Mouse (Mus musculus) kidney, adult 11 months (tissue): ENCODE data around the gene Tsen2.

ENCODE experiments used
- DNase-seq: peaks from one replicate; pipeline ENCODE4 v3.0.0; 2022

Gene Tsen2

GRCm38 (mm10) chr6:115542341-115542740 lies 2.1 kb upstream of the Tsen2 start:
- DNase-seq: no peak

DNA sequence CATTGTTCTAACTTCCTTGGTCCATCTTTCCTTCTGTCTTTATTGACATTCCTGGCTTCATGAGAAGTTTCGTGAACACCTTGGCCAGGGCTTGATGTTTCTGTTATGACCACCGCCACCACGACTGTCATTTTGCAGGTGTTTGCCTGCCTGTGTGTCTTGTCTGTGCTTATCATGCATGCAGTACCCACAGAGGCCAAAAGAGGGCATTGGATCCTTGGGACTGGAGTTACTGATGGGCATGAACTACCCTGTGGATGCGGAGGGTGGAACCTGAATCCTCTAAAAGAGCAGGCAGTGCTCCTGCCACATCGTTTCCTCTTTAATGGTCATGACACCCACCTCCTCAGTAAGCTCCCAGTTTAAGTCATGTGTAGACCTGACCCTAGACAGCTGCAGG lies 1.8 kb downstream of the Tsen2 start:
- DNase-seq: peak; percentile 49

GRCm38 (mm10) chr6:115555485-115555884 lies 11.0 kb downstream of the Tsen2 start:
- no peak for DNase-seq

- DNase-seq: no peak
Measured at GRCm38 (mm10) chr6:115558176-115558575, 13.7 kb downstream of the Tsen2 start.

GRCm38 (mm10) chr6:115559651-115560632 lies 15.5 kb downstream of the Tsen2 start:
- peak; percentile 58 for DNase-seq

DNA sequence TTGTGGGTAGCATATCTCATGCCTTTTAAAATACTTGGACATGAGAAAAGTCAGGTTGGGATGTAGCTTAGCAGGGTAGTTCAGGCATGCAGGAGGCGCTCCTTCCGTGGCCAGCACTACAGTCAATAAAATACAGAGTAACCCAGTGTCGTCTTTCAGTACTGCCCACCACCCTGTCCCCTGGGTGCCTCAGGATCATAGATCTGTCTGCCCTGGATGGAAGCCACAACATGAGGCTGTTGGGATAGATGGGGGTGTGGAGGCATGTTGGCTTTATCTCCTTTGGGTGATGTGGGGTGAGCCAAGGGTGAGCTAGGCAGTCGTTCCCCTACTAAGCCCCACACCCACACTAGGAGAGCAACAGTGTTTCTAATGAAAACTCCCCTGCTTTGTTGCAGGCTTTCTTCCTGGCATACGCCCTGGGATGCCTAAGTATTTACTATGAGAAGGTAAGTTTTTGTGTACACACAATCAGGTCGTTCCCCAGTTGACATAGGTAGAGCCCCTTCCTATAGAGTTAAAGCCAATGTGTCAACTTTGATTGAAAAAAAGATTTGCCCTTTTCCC lies 21.1 kb downstream of the Tsen2 start:
- no peak for DNase-seq

DNA sequence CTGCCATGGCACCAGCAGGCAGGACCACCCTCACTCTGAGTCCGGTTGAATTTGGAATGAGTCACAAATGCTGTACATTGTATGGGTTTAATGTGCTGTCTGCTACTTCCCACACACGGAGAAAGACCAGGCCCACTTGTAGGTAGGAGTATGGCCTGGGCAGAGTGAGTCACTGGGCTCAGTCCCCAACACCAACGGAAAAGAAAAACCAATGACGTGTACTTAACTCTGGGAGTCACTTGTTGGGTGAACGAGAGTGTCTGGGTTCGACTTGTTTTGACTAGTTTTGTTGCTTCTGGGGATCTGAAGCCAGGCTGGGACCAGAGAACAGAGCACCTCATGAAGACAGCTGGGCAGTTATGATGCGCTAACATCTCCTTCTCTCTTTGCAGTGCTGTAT lies 29.7 kb downstream of the Tsen2 start:
- no peak for DNase-seq

DNA sequence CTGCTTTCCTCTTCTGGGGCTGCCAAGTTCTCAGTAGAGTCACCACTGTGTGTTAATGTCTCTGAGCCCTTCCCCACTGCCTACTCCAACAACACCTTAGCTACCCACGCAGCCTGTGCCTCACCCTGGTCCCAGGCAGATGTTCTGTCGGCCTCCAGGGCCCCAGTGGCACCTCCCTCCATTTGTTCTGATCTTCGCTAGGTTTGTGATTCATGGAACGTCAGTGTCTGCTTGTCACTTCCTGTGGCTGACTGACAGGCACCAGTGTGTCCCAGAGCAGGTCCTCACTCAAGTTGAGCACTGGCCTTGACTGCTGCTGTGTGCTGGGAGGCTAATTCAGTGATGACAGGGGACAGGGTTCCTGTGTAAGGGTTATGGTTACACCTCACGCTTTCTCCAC lies 32.9 kb downstream of the Tsen2 start:
- no peak for DNase-seq

GRCm38 (mm10) chr6:115577941-115578340 lies 33.5 kb downstream of the Tsen2 start:
- DNase-seq: no peak

GRCm38 (mm10) chr6:115580810-115581209 lies 36.3 kb downstream of the Tsen2 start:
- DNase-seq: no peak

- DNase-seq: no peak
Measured at GRCm38 (mm10) chr6:115582328-115583115, 38.1 kb downstream of the Tsen2 start.

DNA sequence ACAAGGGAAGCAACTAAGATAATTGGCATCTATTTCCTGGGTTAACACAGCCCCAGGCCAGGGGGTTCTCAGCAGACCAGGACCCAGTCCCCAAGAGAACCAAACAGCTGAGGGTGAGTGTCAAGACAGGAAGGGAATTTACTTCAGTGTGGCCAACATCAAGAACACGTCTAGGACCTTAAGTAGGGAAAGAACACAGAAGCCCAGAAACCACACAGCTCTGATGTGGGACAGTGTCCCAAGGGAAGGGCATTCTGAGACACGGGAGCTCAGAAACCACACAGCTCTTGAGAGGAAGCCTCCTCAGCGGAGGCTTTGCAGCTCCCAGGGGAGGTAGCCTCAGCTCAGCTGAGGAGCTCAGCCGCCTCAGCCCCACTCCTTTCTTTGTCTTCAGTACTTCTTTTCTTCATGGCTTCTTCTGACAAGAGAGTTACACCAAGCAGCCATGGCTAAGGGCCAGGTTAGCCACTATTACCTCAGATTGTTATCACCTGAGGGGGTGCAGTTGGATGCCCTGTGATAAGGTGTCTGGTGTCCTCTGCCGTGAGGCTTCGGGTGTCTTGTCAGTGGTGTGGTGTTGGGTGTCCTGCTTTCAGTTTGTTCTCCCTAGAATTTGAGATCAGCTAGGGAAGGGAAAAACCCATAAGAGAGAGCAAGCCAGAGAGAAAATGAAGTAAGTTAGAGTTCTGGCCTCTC lies 39.1 kb downstream of the Tsen2 start:
- no peak for DNase-seq

DNA sequence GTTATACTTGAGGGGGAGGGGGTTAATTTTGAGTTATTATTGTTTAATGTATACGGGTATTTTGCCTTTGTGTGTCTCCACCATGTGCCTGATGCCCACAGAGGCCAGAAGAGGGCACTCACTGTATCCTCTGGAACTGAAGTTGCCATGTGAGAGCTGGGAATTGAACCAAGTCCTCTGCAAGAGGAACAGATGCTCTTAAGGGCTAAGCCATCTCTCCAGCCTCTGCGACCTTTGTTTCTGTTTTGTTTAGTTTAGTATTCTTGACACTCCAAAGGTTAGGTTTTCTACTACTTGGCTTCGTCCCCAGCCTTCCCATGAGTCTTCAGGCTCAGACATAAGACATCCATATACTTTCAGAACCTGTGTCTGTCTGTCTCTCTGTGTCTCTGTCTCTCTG lies 39.7 kb downstream of the Tsen2 start:
- peak; percentile 55 for DNase-seq

- DNase-seq: no peak
Measured at GRCm38 (mm10) chr6:115586321-115586720, 41.9 kb downstream of the Tsen2 start.

GRCm38 (mm10) chr6:115591692-115592359 lies 47.4 kb downstream of the Tsen2 start:
- DNase-seq: no peak

DNA sequence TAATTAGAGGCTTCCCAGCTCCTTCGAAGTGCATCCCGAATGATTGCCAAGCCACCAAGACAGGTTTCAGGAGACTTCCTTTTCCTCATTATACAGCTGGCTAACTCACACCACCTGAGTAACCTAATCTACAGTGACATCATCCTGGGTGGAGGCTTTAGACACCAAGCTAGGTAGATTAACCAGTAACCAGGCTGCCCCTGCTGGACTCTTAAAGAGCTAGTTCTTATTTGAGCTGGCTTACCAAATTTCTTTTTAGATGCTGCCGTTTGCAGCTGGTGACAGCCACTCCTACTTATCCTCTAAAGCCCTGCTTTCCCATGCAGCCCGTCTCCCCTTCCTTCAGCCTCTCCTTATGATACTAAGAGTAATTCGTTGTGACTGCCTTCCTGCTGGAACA lies 48.0 kb downstream of the Tsen2 start, which contains the start of gene Mkrn2os:
TSS of gene Mkrn2os (minus strand) at position 119 of the 400 bp plus-strand sequence.
- peak; percentile 76 for DNase-seq

GRCm38 (mm10) chr6:115593252-115593651 lies 48.8 kb downstream of the Tsen2 start:
- DNase-seq: no peak

DNA sequence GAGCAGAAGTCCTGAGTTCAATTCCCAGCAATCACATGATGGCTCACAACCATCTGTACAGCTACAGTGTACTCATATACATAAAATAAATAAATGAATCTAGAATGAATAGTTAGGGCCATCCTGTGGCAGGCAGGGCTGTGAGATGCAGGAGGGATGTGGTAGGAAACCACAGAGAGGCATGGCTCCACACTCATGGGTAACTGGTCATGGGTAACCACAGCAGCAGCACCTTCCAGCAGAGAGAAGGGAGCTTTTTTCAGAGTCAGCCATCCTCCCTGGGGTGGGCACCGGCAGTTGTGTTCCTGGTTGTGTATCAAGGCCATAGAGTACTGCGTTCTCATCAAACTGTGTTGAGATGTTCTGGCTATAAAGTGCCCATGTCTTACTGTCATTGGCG lies 50.0 kb downstream of the Tsen2 start:
- DNase-seq: no peak

DNA sequence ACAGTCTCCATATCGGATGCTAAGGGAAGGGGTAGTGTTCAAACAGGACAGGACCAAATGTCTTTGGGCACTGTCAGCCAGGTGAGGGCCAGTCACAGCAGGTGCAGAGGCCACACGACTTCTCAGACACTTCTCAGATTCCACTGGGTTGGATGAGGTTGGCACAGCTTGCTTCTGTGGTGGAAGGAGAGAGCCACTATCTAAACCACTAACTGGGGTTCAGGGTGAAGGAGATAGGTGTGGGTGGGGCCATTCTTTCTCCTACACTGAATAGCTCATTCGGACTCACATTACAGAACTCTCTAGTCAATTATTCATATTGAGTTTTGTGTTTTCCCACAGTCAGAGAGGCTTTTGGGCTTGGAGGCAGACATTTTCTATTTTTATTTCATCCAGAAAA lies 51.2 kb downstream of the Tsen2 start:
- no peak for DNase-seq

DNA sequence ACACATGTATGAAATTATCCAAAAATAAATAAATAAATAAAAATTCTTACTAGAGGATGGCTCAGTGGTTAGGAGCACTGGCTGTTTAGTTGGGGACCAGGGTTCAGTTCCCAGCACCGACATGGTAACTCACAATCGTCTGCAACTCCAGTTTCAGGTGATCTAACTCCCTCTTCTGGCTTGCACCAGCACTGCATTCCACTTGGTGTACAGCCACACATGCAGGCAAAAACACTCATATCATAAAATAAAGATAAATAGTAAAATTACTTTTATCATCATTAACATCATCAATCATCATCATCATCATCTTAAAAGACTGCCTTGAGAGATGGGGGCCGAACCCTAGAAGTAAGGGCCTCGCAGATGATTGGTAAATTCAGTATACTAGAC lies 56.9 kb downstream of the Tsen2 start:
- no peak for DNase-seq

DNA sequence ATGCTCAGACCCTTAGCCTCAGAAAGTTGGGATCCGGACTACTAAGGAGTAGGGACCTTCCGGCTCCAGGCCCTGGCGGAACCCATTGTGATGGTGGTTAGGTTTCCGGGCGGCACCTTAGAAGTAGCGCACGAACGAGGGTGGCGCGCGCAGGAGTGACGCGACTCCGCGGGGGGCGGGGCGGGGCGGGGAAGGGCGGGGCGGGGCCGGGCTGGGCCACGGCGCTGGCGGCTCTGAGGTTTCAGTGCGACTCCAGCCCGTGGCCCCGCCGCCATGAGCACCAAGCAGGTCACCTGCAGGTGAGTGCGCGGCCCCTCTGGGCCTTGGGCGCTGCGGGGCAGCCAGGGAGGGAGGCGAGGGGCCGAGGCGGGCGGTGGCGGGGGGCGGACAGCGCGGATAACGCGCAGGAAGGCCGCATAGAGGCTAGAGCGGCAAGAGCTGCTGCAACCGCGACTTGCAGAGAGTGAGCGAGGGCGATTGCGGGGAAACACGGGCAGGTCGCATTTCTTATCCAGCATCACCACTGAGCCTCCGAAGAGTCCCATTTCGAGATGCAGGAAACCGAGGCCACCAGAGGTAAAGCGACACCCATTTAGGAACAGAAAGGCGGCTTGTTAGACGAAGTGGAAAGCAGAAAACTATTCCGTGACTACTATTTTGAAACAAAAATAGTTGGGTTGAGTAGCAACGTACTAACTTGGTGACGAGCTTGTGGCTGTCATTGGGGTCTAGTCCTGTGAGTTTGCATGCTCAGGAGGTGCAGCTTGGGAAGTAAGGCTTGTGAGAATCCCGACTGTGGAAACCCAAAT lies 57.5 kb downstream of the Tsen2 start, which contains the start of gene Mkrn2:
TSS of gene Mkrn2 (plus strand) at position 188 of the 809 bp plus-strand sequence.
- DNase-seq: peak; percentile 62
